Mouse (Mus musculus) intestine, postnatal 0 days (tissue): ENCODE results near the gene Ephb6. TPM values are rescaled to one million over a fixed set of nuclear protein-coding genes. Genes with fewer than 3 reads are reported as not detected.
A peak's percentile ranks its signal among the peaks of the same experiment; 100 is the strongest.

Source experiments
- ATAC-seq: fragments of 200-750 bp; cut with Nextera tagmentation; 2 replicates; pipeline ENCODE4 v1.8.0; 2017; ENCODE audit warnings: mild to moderate bottlenecking, moderate TSS enrichment, moderate library complexity
- H3K27ac ChIP-seq: fragments of 300-500 bp; sonication (generic); 2 replicates; pipeline ENCODE4 v1.5.1; 2014; ENCODE audit warnings: mild to moderate bottlenecking, low read depth, low read length, moderate library complexity
- H3K27me3 ChIP-seq: fragments of 300-500 bp; sonication (generic); replicated peaks from 2 replicates; pipeline ENCODE4 v1.6.1; 2014; ENCODE audit warnings: low read length, mixed read lengths; ENCODE audit not compliant: control insufficient read depth, insufficient read depth
- H3K36me3 ChIP-seq: fragments of 300-500 bp; sonication (generic); 2 replicates; pipeline ENCODE4 v1.6.1; 2014; ENCODE audit warnings: mild to moderate bottlenecking, moderate library complexity; ENCODE audit not compliant: control insufficient read depth, insufficient read depth
- H3K4me1 ChIP-seq: fragments of 300-500 bp; sonication (generic); replicated peaks from 2 replicates; pipeline ENCODE4 v1.6.1; 2014; ENCODE audit warnings: antibody characterized with exemption, low read length, mixed read lengths; ENCODE audit not compliant: control insufficient read depth, insufficient read depth
- H3K4me2 ChIP-seq: fragments of 300-500 bp; sonication (generic); replicated peaks from 2 replicates; pipeline ENCODE4 v1.6.1; 2014; ENCODE audit warnings: low read depth, mild to moderate bottlenecking, moderate library complexity
- H3K4me3 ChIP-seq: fragments of 300-500 bp; sonication (generic); 2 replicates; pipeline ENCODE4 v1.5.1; 2014; ENCODE audit warnings: low read depth, low read length
- H3K9ac ChIP-seq: fragments of 300-500 bp; sonication (generic); 2 replicates; pipeline ENCODE4 v1.6.1; 2014; ENCODE audit warnings: mild to moderate bottlenecking, low read depth, low read length
- H3K9me3 ChIP-seq: fragments of 300-500 bp; sonication (generic); 2 replicates; pipeline ENCODE4 v1.6.1; 2016; ENCODE audit warnings: mixed run types; ENCODE audit not compliant: control insufficient read depth
- CTCF ChIP-seq: sonication (generic); IDR thresholded peaks from 2 replicates; pipeline ENCODE4 v1.5.1; 2016; ENCODE audit warnings: low read depth, mild to moderate bottlenecking, control low read depth, antibody characterized with exemption, moderate library complexity
- WGBS: fragments of 180-500 bp; shearing (Covaris S2); extraction: QIAGEN DNeasy Blood & Tissue Kit; methylation state at CpG from one replicate; pipeline ENCODE4 v1.1.7; 2014; 5-methylcytosine and 5-hydroxymethylcytosine counted together
- polyA plus RNA-seq: library from polyadenylated mRNA; unstranded; fragments of >200 nt; fragmentation: Nextera tagmentation; extraction: Ambion mirVana; gene quantifications from 2 replicates; pipeline ENCODE4 v1.2.1, GENCODE M21; 2015

Ephb6 gene
- polyA plus RNA-seq, 1 experiment from 2014 or later, result 2.7 TPM

- no peaks in the 10 kb centered on the region for H3K4me1 ChIP-seq
- TF ChIP-seq CTCF, result no peak
- H3K4me2 ChIP-seq, result no peak overlapping the region
- no peaks in the 10 kb centered on the region for H3K27me3 ChIP-seq
- H3K9me3 ChIP-seq, result no peaks in the 10 kb centered on the region
- no peak for ATAC-seq
- H3K27ac ChIP-seq, result no peak overlapping the region
- H3K9ac ChIP-seq, result no peak overlapping the region
- WGBS, result 78% methylated on average over 5 of the region's 5 CpGs
- H3K4me3 ChIP-seq, result no peak overlapping the region
- no peaks in the 10 kb centered on the region for H3K36me3 ChIP-seq
Measured at GRCm38 (mm10) chr6:41607637-41608036, 2.4 kb downstream of the Ephb6 start.

DNA sequence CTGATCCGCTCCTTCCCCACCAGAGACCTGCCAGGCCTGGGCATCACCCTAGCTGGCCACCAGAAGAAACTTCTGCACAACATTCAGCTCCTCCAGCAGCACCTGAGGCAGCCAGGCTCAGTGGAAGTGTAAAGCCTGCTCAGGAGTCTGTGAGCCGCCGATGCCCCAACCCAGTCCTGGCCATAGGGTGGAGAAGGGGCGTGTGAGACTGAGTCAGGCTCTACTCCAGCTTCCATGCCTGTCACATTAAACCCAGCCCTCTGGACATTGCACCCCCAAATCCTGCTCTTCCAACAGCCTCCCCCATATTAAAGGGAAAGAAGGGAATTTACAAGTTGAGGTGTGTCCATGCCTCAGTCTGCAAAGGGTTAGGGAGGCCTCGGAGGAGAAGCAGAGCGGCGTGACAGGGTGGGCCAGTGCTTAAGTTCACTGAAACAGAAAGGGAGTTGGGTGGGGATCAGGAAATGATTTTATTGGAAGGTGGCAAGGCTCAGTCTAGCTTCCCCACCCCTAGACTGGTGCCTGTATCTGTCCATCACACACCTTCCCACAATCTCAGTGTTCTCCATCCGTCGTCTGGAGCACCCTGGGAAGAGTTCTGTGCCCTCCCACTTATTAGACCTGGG is 15.0 kb downstream of the Ephb6 start:
- ATAC-seq, result peak; percentile 54

DNA sequence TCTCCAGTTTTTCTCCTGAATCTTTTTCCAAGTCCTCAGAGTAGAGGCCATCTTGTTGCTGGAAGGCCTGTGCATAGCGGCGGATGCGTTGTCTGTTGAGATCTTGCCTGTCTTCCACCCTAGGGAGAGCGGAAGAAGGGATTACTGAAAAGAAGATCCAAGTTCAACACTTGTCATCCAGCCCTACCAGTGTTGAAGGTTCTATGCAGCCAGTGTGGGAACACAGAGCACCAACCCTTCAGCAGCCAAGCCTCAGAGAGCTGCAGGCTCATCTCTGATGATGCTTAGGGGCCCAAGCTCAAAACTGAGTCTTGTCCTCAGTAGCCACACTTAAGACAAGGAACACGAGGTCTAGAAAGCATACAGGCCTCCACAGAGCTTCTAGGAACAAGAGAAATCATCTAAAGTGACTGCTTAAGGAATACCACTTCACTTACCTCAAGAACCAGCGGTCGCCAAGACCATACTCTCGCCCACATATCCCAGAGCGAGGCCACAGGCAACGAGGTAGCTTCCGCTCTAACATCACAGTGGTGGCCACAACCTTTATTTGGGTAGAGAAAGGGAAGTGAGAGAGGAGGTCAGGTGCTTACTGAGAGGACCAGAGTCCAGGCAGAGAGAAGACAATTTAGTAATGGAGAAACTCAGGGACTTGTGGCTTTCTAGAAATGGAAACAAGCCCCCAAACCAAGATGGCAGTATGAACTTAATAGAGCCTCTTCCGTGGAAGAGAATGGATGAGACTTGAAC is 16.1 kb downstream of the Ephb6 start:
- Histone ChIP-seq H3K4me2 (no peak overlapping the region), H3K4me1 (no peaks in the 10 kb centered on the region), H3K27me3 (no peaks in the 10 kb centered on the region), H3K27ac (no peak overlapping the region), H3K4me3 (no peak overlapping the region), H3K9me3 (no peaks in the 10 kb centered on the region), H3K9ac (no peak overlapping the region), H3K36me3 (no peaks in the 10 kb centered on the region)
- no peak for TF ChIP-seq CTCF
- WGBS, result 90% methylated on average over 12 of the region's 12 CpGs
- ATAC-seq, result no peak

More for the DNA sequence above, 15.0 kb downstream of the Ephb6 start:
- H3K4me3 ChIP-seq, result no peak overlapping the region
- H3K9me3 ChIP-seq, result no peaks in the 10 kb centered on the region
- no peak overlapping the region for H3K27ac ChIP-seq
- no peaks in the 10 kb centered on the region for H3K36me3 ChIP-seq
- 55% methylated on average over 9 of the region's 9 CpGs for WGBS
- H3K27me3 ChIP-seq, result no peaks in the 10 kb centered on the region
- no peak for TF ChIP-seq CTCF
- no peak overlapping the region for H3K4me2 ChIP-seq
- no peak overlapping the region for H3K9ac ChIP-seq
- no peaks in the 10 kb centered on the region for H3K4me1 ChIP-seq

DNA sequence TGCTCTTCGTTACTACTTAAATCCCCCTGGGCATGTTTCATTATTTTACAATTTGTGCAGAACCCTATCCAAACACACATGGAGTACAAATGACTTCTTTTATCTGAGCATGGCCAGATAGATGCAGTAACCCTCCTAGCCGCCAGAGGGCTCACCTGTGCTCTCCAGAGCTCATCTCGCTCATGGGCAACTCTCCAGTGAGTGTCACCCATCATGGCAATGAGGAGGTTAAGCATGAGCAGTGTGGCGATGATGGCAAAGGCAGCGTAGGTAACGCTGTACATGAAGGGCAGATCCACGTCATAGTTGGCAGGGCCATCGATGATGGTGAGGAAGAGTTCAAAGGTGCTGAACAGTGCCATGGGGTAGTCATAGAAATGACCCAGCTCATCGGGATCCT is 17.4 kb downstream of the Ephb6 start:
- H3K27ac ChIP-seq, result no peak overlapping the region
- 69% methylated on average over 9 of the region's 9 CpGs for WGBS
- H3K4me1 ChIP-seq, result no peaks in the 10 kb centered on the region
- no peak overlapping the region for H3K4me3 ChIP-seq
- H3K9ac ChIP-seq, result no peak overlapping the region
- H3K9me3 ChIP-seq, result no peaks in the 10 kb centered on the region
- no peaks in the 10 kb centered on the region for H3K36me3 ChIP-seq
- ATAC-seq, result no peak
- peak; percentile 74 for TF ChIP-seq CTCF
- H3K27me3 ChIP-seq, result no peaks in the 10 kb centered on the region
- H3K4me2 ChIP-seq, result no peak overlapping the region

- no peaks in the 10 kb centered on the region for H3K4me1 ChIP-seq
- no peak overlapping the region for H3K27ac ChIP-seq
- H3K9ac ChIP-seq, result no peak overlapping the region
- no peaks in the 10 kb centered on the region for H3K36me3 ChIP-seq
- no peak overlapping the region for H3K4me3 ChIP-seq
- H3K27me3 ChIP-seq, result no peaks in the 10 kb centered on the region
- H3K9me3 ChIP-seq, result no peaks in the 10 kb centered on the region
- ATAC-seq, result no peak
- WGBS, result 67% methylated on average over 1 of the region's 1 CpGs
- no peak overlapping the region for H3K4me2 ChIP-seq
- TF ChIP-seq CTCF, result no peak
Measured at GRCm38 (mm10) chr6:41628180-41628579, 22.9 kb downstream of the Ephb6 start.

- H3K4me2 ChIP-seq, result no peak overlapping the region
- no peak for ATAC-seq
- H3K4me3 ChIP-seq, result no peak overlapping the region
- 47% methylated on average over 2 of the region's 2 CpGs for WGBS
- TF ChIP-seq CTCF, result peak; percentile 71
- no peak overlapping the region for H3K9ac ChIP-seq
- H3K9me3 ChIP-seq, result no peaks in the 10 kb centered on the region
- H3K36me3 ChIP-seq, result no peaks in the 10 kb centered on the region
- no peak overlapping the region for H3K27ac ChIP-seq
- no peaks in the 10 kb centered on the region for H3K4me1 ChIP-seq
- H3K27me3 ChIP-seq, result no peaks in the 10 kb centered on the region
Measured at GRCm38 (mm10) chr6:41630791-41631190, 25.5 kb downstream of the Ephb6 start.
